Mouse (Mus musculus): Measurements from ENCODE around the gene Klhdc7b. TPM values are rescaled to one million over a fixed set of nuclear protein-coding genes. Genes with fewer than 3 reads are reported as not detected.

The Klhdc7b gene
- total and polyA plus RNA-seq, 3 experiments = not detected

GRCm38 (mm10) chr15:89351302-89351701, 33.4 kb upstream of the Klhdc7b start:
- H3K4me3 ChIP-seq (replicated peaks in 1 of 3; ENCODE audit: low read depth in 2 of 3, low read length in 2 of 3, poor library complexity in 1 of 3) = no peak overlapping the region
- TF ChIP-seq NRF1 (IDR thresholded peaks at IDR 0.05; ENCODE audit: low read depth, low read length) (no peak), USF2 (conservative IDR thresholded peaks at IDR 0.05; ENCODE audit: low read depth, low read length) (no peak), GABPA (IDR thresholded peaks at IDR 0.05; ENCODE audit: insufficient replicate concordance, low read depth, low read length) (no peak), RAD21 (IDR thresholded peaks at IDR 0.05; ENCODE audit: low read depth, low read length) (no peak), SMC3 (IDR thresholded peaks at IDR 0.05; ENCODE audit: low read depth, low read length) (no peak), ETS1 (conservative IDR thresholded peaks at IDR 0.05; ENCODE audit: low read depth, low read length) (no peak), KAT2A (IDR thresholded peaks at IDR 0.05; ENCODE audit: insufficient replicate concordance, low read length) (no peak), MXI1 (IDR thresholded peaks at IDR 0.05; ENCODE audit: low read depth, low read length) (no peak), MAX (IDR thresholded peaks at IDR 0.05; ENCODE audit: low read length) (no peak)

DNA sequence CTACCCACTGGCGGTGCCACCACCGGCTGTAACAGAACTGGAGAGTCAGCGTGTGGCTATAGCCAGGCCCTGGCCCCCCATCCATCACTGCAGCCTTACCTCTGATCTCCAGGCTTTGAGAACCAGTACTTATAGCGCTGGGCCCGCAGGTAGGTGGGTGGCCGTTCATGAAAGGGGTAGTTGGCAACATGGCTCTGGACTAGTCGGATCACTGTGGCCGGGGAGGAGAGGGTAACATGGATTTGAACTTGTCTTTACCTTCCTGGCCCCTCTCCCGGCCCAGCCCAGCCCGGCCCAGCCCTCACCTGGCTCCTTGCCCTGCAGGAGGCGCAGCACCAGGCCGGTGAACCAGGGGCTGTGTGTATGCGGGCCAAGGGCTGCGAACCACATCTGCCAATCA, 32.7 kb upstream of the Klhdc7b start:
- no peak overlapping the region for H3K4me2 ChIP-seq (ENCODE audit: insufficient read depth, low read depth, poor library complexity, severe bottlenecking)
- H3K36me3 ChIP-seq (replicated peaks in 1 of 2; ENCODE audit: control insufficient read depth in 1 of 2, insufficient read depth in 1 of 2, low read length in 1 of 2) = peaks cover 32 to 56% of the 10 kb centered on the region in 2 experiments
- H3K9me3 ChIP-seq (replicated peaks; ENCODE audit: low read length) = no peaks in the 10 kb centered on the region
- H3K27ac ChIP-seq (ENCODE audit: insufficient read depth, low read depth) = no peak overlapping the region
- peaks cover 10 to 13% of the 10 kb centered on the region in 2 experiments for H3K4me1 ChIP-seq (ENCODE audit: control insufficient read depth in 1 of 2, insufficient read depth in 2 of 2)
- H3K4me3 ChIP-seq (replicated peaks in 1 of 3; ENCODE audit: low read depth in 2 of 3, low read length in 2 of 3, poor library complexity in 1 of 3) = no peak overlapping the region
- DNase-seq (ENCODE audit: extremely low read depth) = no peak
- no peak overlapping the region for H3K9ac ChIP-seq (ENCODE audit: insufficient read depth, low read depth)
- TF ChIP-seq POLR2A (IDR thresholded peaks at IDR 0.05; ENCODE audit: low read depth, low read length) (no peak), GABPA (IDR thresholded peaks at IDR 0.05; ENCODE audit: insufficient replicate concordance, low read depth, low read length) (no peak), ETS1 (conservative IDR thresholded peaks at IDR 0.05; ENCODE audit: low read depth, low read length) (no peak), MXI1 (IDR thresholded peaks at IDR 0.05; ENCODE audit: low read depth, low read length) (no peak), RAD21 (IDR thresholded peaks at IDR 0.05; ENCODE audit: low read depth, low read length) (no peak), HCFC1 (IDR thresholded peaks at IDR 0.05; ENCODE audit: low read depth, low read length) (no peak), KAT2A (IDR thresholded peaks at IDR 0.05; ENCODE audit: insufficient replicate concordance, low read length) (no peak), CTCF (conservative IDR thresholded peaks at IDR 0.05 in 1 of 2, IDR thresholded peaks at IDR 0.05 in 1 of 2; ENCODE audit: low read depth in 2 of 2, low read length in 2 of 2) (no peak), POLR2AphosphoS2 (IDR thresholded peaks at IDR 0.05; ENCODE audit: low read depth, low read length) (no peak), BHLHE40 (IDR thresholded peaks at IDR 0.05; ENCODE audit: low read depth, low read length) (no peak), ELF1 (IDR thresholded peaks at IDR 0.05; ENCODE audit: low read depth, low read length) (no peak)
- no peaks in the 10 kb centered on the region for H3K27me3 ChIP-seq (replicated peaks)
- dilution Hi-C loops (cut with MboI; ENCODE audit: extremely low pct_ligation_motif_present, extremely low pct_unique_long_range_greater_than_20kb, low sequenced_read_pairs) = no loop called here
- in situ Hi-C loops (cut with MboI; ENCODE audit: low pct_ligation_motif_present, low pct_unique_long_range_greater_than_20kb, low sequenced_read_pairs) = loop anchor here (25.0 kb wide), 1 partner anchor 240 kb away; the partner anchor contains the start of gene Tubgcp6
- H3K79me2 ChIP-seq (replicated peaks; ENCODE audit: control insufficient read depth, extremely low read depth, insufficient read depth, poor library complexity, severe bottlenecking) = peaks cover 22% of the 10 kb centered on the region

More at GRCm38 (mm10) chr15:89351302-89351701, 33.4 kb upstream of the Klhdc7b start:
- Histone ChIP-seq H3K27ac (ENCODE audit: insufficient read depth, low read depth) (no peak overlapping the region), H3K4me1 (ENCODE audit: control insufficient read depth in 1 of 2, insufficient read depth in 2 of 2) (peaks cover 10 to 12% of the 10 kb centered on the region in 2 experiments), H3K4me2 (ENCODE audit: insufficient read depth, low read depth, poor library complexity, severe bottlenecking) (no peak overlapping the region), H3K9me3 (replicated peaks; ENCODE audit: low read length) (no peaks in the 10 kb centered on the region), H3K79me2 (replicated peaks; ENCODE audit: control insufficient read depth, extremely low read depth, insufficient read depth, poor library complexity, severe bottlenecking) (peaks cover 14% of the 10 kb centered on the region), H3K27me3 (replicated peaks) (no peaks in the 10 kb centered on the region), H3K9ac (ENCODE audit: insufficient read depth, low read depth) (no peak overlapping the region), H3K36me3 (replicated peaks in 1 of 2; ENCODE audit: control insufficient read depth in 1 of 2, insufficient read depth in 1 of 2, low read length in 1 of 2) (peaks cover 32 to 56% of the 10 kb centered on the region in 2 experiments)
- no peak for DNase-seq (ENCODE audit: extremely low read depth)
- in situ Hi-C loops (cut with MboI; ENCODE audit: low pct_ligation_motif_present, low pct_unique_long_range_greater_than_20kb, low sequenced_read_pairs) (loop anchor here (25.0 kb wide), 1 partner anchor 239 kb away; the partner anchor contains the start of gene Tubgcp6), dilution Hi-C loops (cut with MboI; ENCODE audit: extremely low pct_ligation_motif_present, extremely low pct_unique_long_range_greater_than_20kb, low sequenced_read_pairs) (no loop called here)
